Mouse (Mus musculus): ENCODE results near the gene Map3k7cl. TPM values are rescaled to one million over a fixed set of nuclear protein-coding genes. Genes with fewer than 3 reads are reported as not detected.

The Map3k7cl gene
- total RNA-seq (2021): 10 to 100 TPM; 40.8 to 51.4 TPM
- long read RNA-seq, experiment 1, transcript Map3k7cl-201 (5 exons, 1,652 nt): major isoform, 14 of 15 reads
- long read RNA-seq, experiment 1, partial matches to known transcripts: 0 of 15 reads
- long read RNA-seq, experiment 1, other reads (novel, unspliced or antisense): 1 of 15 reads
- long read RNA-seq, experiment 2, transcript Map3k7cl-201 (5 exons, 1,652 nt): major isoform, 8 of 10 reads
- long read RNA-seq, experiment 2, partial matches to known transcripts: 0 of 10 reads
- long read RNA-seq, experiment 2, other reads (novel, unspliced or antisense): 2 of 10 reads

GRCm38 (mm10) chr16:87552907-87553691, at the start of gene Map3k7cl:
Gene Map3k7cl (plus strand): TSS chr16:87553330.
- DNase-seq: peak; percentile 28

GRCm38 (mm10) chr16:87511706-87512105, 41.4 kb upstream of the Map3k7cl start:
- no peak for DNase-seq

GRCm38 (mm10) chr16:87512331-87512730, 40.8 kb upstream of the Map3k7cl start:
- no peak for DNase-seq

GRCm38 (mm10) chr16:87524228-87524627, 28.9 kb upstream of the Map3k7cl start:
- DNase-seq: no peak

GRCm38 (mm10) chr16:87527553-87528249, 25.4 kb upstream of the Map3k7cl start:
- no peak for DNase-seq

- DNase-seq: no peak
These were observed 24.4 kb upstream of the Map3k7cl start for GRCm38 (mm10) chr16:87528755-87529154.

GRCm38 (mm10) chr16:87548348-87548747, 4.8 kb upstream of the Map3k7cl start:
- no peak for DNase-seq

GRCm38 (mm10) chr16:87556320-87556719, 3.2 kb downstream of the Map3k7cl start:
- DNase-seq: no peak

GRCm38 (mm10) chr16:87561501-87561900, 8.4 kb downstream of the Map3k7cl start:
- no peak for DNase-seq

- DNase-seq: no peak
These were observed 10.4 kb downstream of the Map3k7cl start for GRCm38 (mm10) chr16:87563524-87563923.

- no peak for DNase-seq
These were observed 11.4 kb downstream of the Map3k7cl start for GRCm38 (mm10) chr16:87564564-87564963.

GRCm38 (mm10) chr16:87567572-87567971, 14.4 kb downstream of the Map3k7cl start:
- DNase-seq: peak; percentile 41

- DNase-seq: no peak
These were observed 15.1 kb downstream of the Map3k7cl start for GRCm38 (mm10) chr16:87568241-87568640.

GRCm38 (mm10) chr16:87569576-87570105, 16.5 kb downstream of the Map3k7cl start:
- peak; percentile 25 for DNase-seq

- no peak for DNase-seq
These were observed 17.2 kb downstream of the Map3k7cl start for GRCm38 (mm10) chr16:87570334-87570733.

- DNase-seq: no peak
These were observed 20.3 kb downstream of the Map3k7cl start for GRCm38 (mm10) chr16:87573409-87573808.

GRCm38 (mm10) chr16:87574160-87574559, 21.0 kb downstream of the Map3k7cl start:
- no peak for DNase-seq

- DNase-seq: peak; percentile 40
These were observed 22.5 kb downstream of the Map3k7cl start for GRCm38 (mm10) chr16:87575600-87575999.

- no peak for DNase-seq
These were observed 25.8 kb downstream of the Map3k7cl start for GRCm38 (mm10) chr16:87578881-87579280.

GRCm38 (mm10) chr16:87579462-87579861, 26.3 kb downstream of the Map3k7cl start:
- no peak for DNase-seq

- no peak for DNase-seq
These were observed 29.6 kb downstream of the Map3k7cl start for GRCm38 (mm10) chr16:87582776-87583175.

- DNase-seq: no peak
These were observed 31.5 kb downstream of the Map3k7cl start for GRCm38 (mm10) chr16:87584618-87585017.
